ENCODE assay signal across 21 mouse cellular contexts in genomic region chr14:20655731-20656130, GRCm38 (mm10). TPM values are rescaled to one million over a fixed set of nuclear protein-coding genes. Genes with fewer than 3 reads are reported as not detected.
DNase-seq lines count a peak whose midpoint lies in the region; ATAC-seq and TF ChIP-seq lines count a peak whose summit lies in the region.
"Had no signal": no experiment of that assay in that cellular context is flagged by ENCODE, and none has a peak within 500 bp of the region (broad histone marks: within the 10 kb centered on the region; RNA-seq: fewer than 3 reads in every experiment).

No protein-coding gene starts in this region.

- no peaks in the 10 kb centered on the region for H3K27me3 ChIP-seq in heart, embryonic 11.5 days (ENCODE audit: control insufficient read depth, insufficient read depth, low read length)
- no peaks in the 10 kb centered on the region for H3K27me3 ChIP-seq in liver, postnatal 0 days (ENCODE audit: insufficient read depth, low read length)
- no peaks in the 10 kb centered on the region for H3K27me3 ChIP-seq in liver, embryonic 11.5 days (replicated peaks; ENCODE audit: control insufficient read depth, insufficient read depth, low read length)

- TF ChIP-seq CTCF in liver, postnatal 0 days (IDR thresholded peaks at IDR 0.05; ENCODE audit: low read depth) = no peak

- H3K4me2 ChIP-seq in heart, embryonic 11.5 days = peak overlapping the region; percentile 51
- H3K4me2 ChIP-seq in liver, postnatal 0 days (ENCODE audit: low read depth, low read length) = no peak overlapping the region
- no peak overlapping the region for H3K4me2 ChIP-seq in liver, embryonic 11.5 days
- H3K4me2 ChIP-seq: forebrain, embryonic 13.5 days; hindbrain, embryonic 14.5 days had no signal

- no peaks in the 10 kb centered on the region for H3K36me3 ChIP-seq in heart, embryonic 11.5 days (ENCODE audit: control insufficient read depth, insufficient read depth, low read length)
- no peaks in the 10 kb centered on the region for H3K36me3 ChIP-seq in liver, postnatal 0 days (replicated peaks; ENCODE audit: insufficient read depth, low read length)
- no peaks in the 10 kb centered on the region for H3K36me3 ChIP-seq in liver, embryonic 11.5 days (ENCODE audit: control insufficient read depth, insufficient read depth, low read length)
- H3K36me3 ChIP-seq: limb, embryonic 10.5 days; midbrain, embryonic 10.5 days had no signal

- H3K9me3 ChIP-seq in heart, embryonic 11.5 days (replicated peaks; ENCODE audit: control insufficient read depth, low read length) = no peaks in the 10 kb centered on the region
- H3K9me3 ChIP-seq in liver, postnatal 0 days (ENCODE audit: low read length) = no peaks in the 10 kb centered on the region
- no peaks in the 10 kb centered on the region for H3K9me3 ChIP-seq in liver, embryonic 11.5 days (ENCODE audit: control insufficient read depth, low read length)
- H3K9me3 ChIP-seq: forebrain, embryonic 13.5 days; limb, embryonic 10.5 days; midbrain, embryonic 10.5 days had no signal

- H3K27ac ChIP-seq in heart, embryonic 11.5 days (ENCODE audit: low read depth, low read length) = peak overlapping the region; percentile 57
- peak overlapping the region; percentile 60 for H3K27ac ChIP-seq in liver, postnatal 0 days (ENCODE audit: low read depth)
- no peak overlapping the region for H3K27ac ChIP-seq in liver, embryonic 11.5 days (ENCODE audit: low read depth, low read length)
- H3K27ac ChIP-seq: forebrain, embryonic 13.5 days; hindbrain, embryonic 14.5 days; left cerebral cortex, adult 2 months; limb, embryonic 10.5 days; midbrain, embryonic 10.5 days had no signal

- 57% methylated on average over 9 of the region's 9 CpGs for WGBS in heart, embryonic 11.5 days (ENCODE audit: insufficient replicate concordance)
- WGBS in liver, postnatal 0 days (ENCODE audit: insufficient replicate concordance) = 70% methylated on average over 9 of the region's 9 CpGs
- WGBS in liver, embryonic 11.5 days = 73% methylated on average over 9 of the region's 9 CpGs

- DNase-seq in heart, adult 8-10 months (ENCODE audit: low spot score) = no peak
- no peak for DNase-seq in liver, postnatal 0 days
- no peak for DNase-seq in liver, embryonic 11.5 days (ENCODE audit: low spot score)
- peak; percentile 68 for DNase-seq in gastrocnemius, postnatal 25 days
- DNase-seq in skeletal muscle tissue, adult 2 months (ENCODE audit: low read depth, low spot score) = peak; percentile 81
- no peak for DNase-seq in urinary bladder, postnatal 25 days (ENCODE audit: low spot score)
- DNase-seq in frontal cortex, adult 2 months (ENCODE audit: extremely low spot score in 1 of 2, low spot score in 1 of 2) = no peak
- DNase-seq: adrenal gland, postnatal 25 days; cerebellum, adult 9-10 months; kidney, adult 18-20 months; liver; thymus, adult 2 months had no signal

- H3K4me1 ChIP-seq in heart, embryonic 11.5 days (ENCODE audit: control insufficient read depth, insufficient read depth, low read length) = peaks cover 26% of the 10 kb centered on the region
- H3K4me1 ChIP-seq in liver, postnatal 0 days (ENCODE audit: insufficient read depth) = peaks cover 11% of the 10 kb centered on the region; the same call in 1 of the 2 replicates
- no peaks in the 10 kb centered on the region for H3K4me1 ChIP-seq in liver, embryonic 11.5 days (replicated peaks; ENCODE audit: control insufficient read depth, insufficient read depth, low read length)

- TF ChIP-seq EP300 in liver, postnatal 0 days (IDR thresholded peaks at IDR 0.05; ENCODE audit: low read depth) = no peak

- H3K9ac ChIP-seq in heart, embryonic 11.5 days (ENCODE audit: low read depth, low read length) = no peak overlapping the region
- H3K9ac ChIP-seq in liver, postnatal 0 days (replicated peaks) = no peak overlapping the region
- no peak overlapping the region for H3K9ac ChIP-seq in liver, embryonic 11.5 days (ENCODE audit: low read depth, low read length)
- H3K9ac ChIP-seq: forebrain, embryonic 13.5 days; hindbrain, embryonic 14.5 days had no signal

- no peak for ATAC-seq in heart, embryonic 11.5 days (replicated peaks; ENCODE audit: insufficient number of reproducible peaks, low FRiP score, low TSS enrichment)
- ATAC-seq in liver, postnatal 0 days = no peak
- ATAC-seq in liver, embryonic 11.5 days (replicated peaks; ENCODE audit: low FRiP score) = no peak
- ATAC-seq: forebrain, embryonic 13.5 days; inflammation-experienced regulatory T-cells, adult 6 months; midbrain, embryonic 16.5 days had no signal

- peak overlapping the region; percentile 27; the same call in 1 of the 2 replicates for H3K4me3 ChIP-seq in heart, embryonic 11.5 days (ENCODE audit: low read depth, low read length)
- H3K4me3 ChIP-seq in liver, postnatal 0 days (ENCODE audit: low read depth, low read length) = no peak overlapping the region
- no peak overlapping the region for H3K4me3 ChIP-seq in liver, embryonic 11.5 days (ENCODE audit: low read depth, low read length)
- H3K4me3 ChIP-seq: forebrain, embryonic 13.5 days; left cerebral cortex, adult 2 months; limb, embryonic 10.5 days; midbrain, embryonic 10.5 days had no signal

RNA-seq across cellular contexts. Expression of gene Myoz1, which starts 0.6 kb away (rescaled TPM):
- 23.6 and 28.0 TPM in 2 replicates for polyA plus RNA-seq in heart, embryonic 11.5 days (2014; fragmentation: Nextera tagmentation; extraction: Ambion mirVana)
- 1 to 10 TPM; 1.1 to 1.6 (median 1.4) TPM for total RNA-seq in heart, adult 8-10 months (2022)
- 0.41 and 8.8 TPM in 2 replicates for polyA plus RNA-seq in liver, postnatal 0 days (2015; fragmentation: Nextera tagmentation; extraction: Ambion mirVana)
- 0.23 and 0.95 TPM in 2 replicates for polyA plus RNA-seq in liver, embryonic 11.5 days (2014; fragmentation: Nextera tagmentation; extraction: Ambion mirVana)
- total RNA-seq in gastrocnemius, postnatal 25 days (2021) = 1,000 to 10,000 TPM; 2,514 to 2,966 TPM
- 1.4 and 2.2 TPM in 2 replicates for polyA plus RNA-seq in frontal cortex, adult 2 months (2012; rRNA removed)
- total RNA-seq: adrenal gland, postnatal 25 days; granulocyte monocyte progenitor cell, adult 5-6 weeks; left cerebral cortex, adult 2 months had no signal
- polyA plus RNA-seq: forebrain, embryonic 13.5 days; hindbrain, embryonic 14.5 days; inflammation-experienced regulatory T-cells, adult 6 months; midbrain, embryonic 10.5 days had no signal

RNA-seq across cellular contexts. Expression of gene Synpo2l, which starts 12.4 kb away (rescaled TPM):
- 106 and 127 TPM in 2 replicates for polyA plus RNA-seq in heart, embryonic 11.5 days (2014; fragmentation: Nextera tagmentation; extraction: Ambion mirVana)
- 100 to 1,000 TPM; 120 to 148 (median 126) TPM for total RNA-seq in heart, adult 8-10 months (2022)
- 0.05 and 0.38 TPM in 2 replicates for polyA plus RNA-seq in liver, postnatal 0 days (2015; fragmentation: Nextera tagmentation; extraction: Ambion mirVana)
- 0.68 and 1.5 TPM in 2 replicates for polyA plus RNA-seq in liver, embryonic 11.5 days (2014; fragmentation: Nextera tagmentation; extraction: Ambion mirVana)
- total RNA-seq in gastrocnemius, postnatal 25 days (2021) = 100 to 1,000 TPM; 135 to 192 TPM
- polyA plus RNA-seq in frontal cortex, adult 2 months (2012; rRNA removed) = 0.29 and 0.40 TPM in 2 replicates
- polyA plus RNA-seq: inflammation-experienced regulatory T-cells, adult 6 months had no signal

RNA-seq across cellular contexts. Expression of gene Usp54, which starts 14.9 kb away (rescaled TPM):
- polyA plus RNA-seq in heart, embryonic 11.5 days (2014; fragmentation: Nextera tagmentation; extraction: Ambion mirVana) = 5.4 and 7.2 TPM in 2 replicates
- 10 to 100 TPM; 11.3 to 26.0 (median 18.6) TPM for total RNA-seq in heart, adult 8-10 months (2022)
- 0.44 and 0.58 TPM in 2 replicates for polyA plus RNA-seq in liver, postnatal 0 days (2015; fragmentation: Nextera tagmentation; extraction: Ambion mirVana)
- polyA plus RNA-seq in liver, embryonic 11.5 days (2014; fragmentation: Nextera tagmentation; extraction: Ambion mirVana) = 5.8 and 6.0 TPM in 2 replicates
- 1 to 10 TPM; 3.8 to 5.1 TPM for total RNA-seq in gastrocnemius, postnatal 25 days (2021)
- polyA plus RNA-seq in frontal cortex, adult 2 months (2012; rRNA removed) = 40.5 and 45.0 TPM in 2 replicates

RNA-seq across cellular contexts. Expression of gene Sec24c, which starts 18.4 kb away (rescaled TPM):
- 78.1 and 84.6 TPM in 2 replicates for polyA plus RNA-seq in heart, embryonic 11.5 days (2014; fragmentation: Nextera tagmentation; extraction: Ambion mirVana)
- 100 to 1,000 TPM in 3 of 4 experiments, 10 to 100 TPM in 1; 97.9 to 110 (median 103) TPM for total RNA-seq in heart, adult 8-10 months (2022)
- polyA plus RNA-seq in liver, postnatal 0 days (2015; fragmentation: Nextera tagmentation; extraction: Ambion mirVana) = 30.8 and 31.3 TPM in 2 replicates
- 85.5 and 99.0 TPM in 2 replicates for polyA plus RNA-seq in liver, embryonic 11.5 days (2014; fragmentation: Nextera tagmentation; extraction: Ambion mirVana)
- 10 to 100 TPM; 65.0 to 68.8 TPM for total RNA-seq in gastrocnemius, postnatal 25 days (2021)
- polyA plus RNA-seq in frontal cortex, adult 2 months (2012; rRNA removed) = 81.0 and 91.9 TPM in 2 replicates

RNA-seq across cellular contexts. Expression of gene Fut11, which starts 39.0 kb away (rescaled TPM):
- 13.4 and 18.8 TPM in 2 replicates for polyA plus RNA-seq in heart, embryonic 11.5 days (2014; fragmentation: Nextera tagmentation; extraction: Ambion mirVana)
- 1 to 10 TPM; 4.2 to 4.9 (median 4.6) TPM for total RNA-seq in heart, adult 8-10 months (2022)
- 4.4 and 5.1 TPM in 2 replicates for polyA plus RNA-seq in liver, postnatal 0 days (2015; fragmentation: Nextera tagmentation; extraction: Ambion mirVana)
- polyA plus RNA-seq in liver, embryonic 11.5 days (2014; fragmentation: Nextera tagmentation; extraction: Ambion mirVana) = 14.2 and 14.9 TPM in 2 replicates
- total RNA-seq in gastrocnemius, postnatal 25 days (2021) = 1 to 10 TPM; 2.7 to 4.0 TPM
- polyA plus RNA-seq in frontal cortex, adult 2 months (2012; rRNA removed) = 15.2 and 15.3 TPM in 2 replicates

Comparison
In these comparisons a context has a peak if more than half of its experiments do, and no peak if none do; other contexts are left out.
1. DNase-seq: peak in gastrocnemius, postnatal 25 days (single experiment) and skeletal muscle tissue, adult 2 months (single experiment); none in heart, adult 8-10 months (single experiment), liver, postnatal 0 days (single experiment), liver, embryonic 11.5 days (single experiment), urinary bladder, postnatal 25 days (single experiment) and frontal cortex, adult 2 months (0 of 2).
2. RNA of gene Synpo2l, which starts 12.4 kb away (polyA plus RNA-seq): 106 to 127 TPM in heart, embryonic 11.5 days; 0.68 to 1.5 TPM in liver, embryonic 11.5 days, 0.29 to 0.40 TPM in frontal cortex, adult 2 months and 0.05 to 0.38 TPM in liver, postnatal 0 days; every median in the first group is over 10 times any median in the second.